Mouse (Mus musculus) limb, embryonic 12.5 days (tissue): ENCODE results near the gene Snd1. TPM values are rescaled to one million over a fixed set of nuclear protein-coding genes. Genes with fewer than 3 reads are reported as not detected.

Source experiments
- ATAC-seq: fragments of 200-750 bp; cut with Nextera tagmentation; 2 replicates; pipeline ENCODE4 v1.8.0; 2017; ENCODE audit warnings: low read depth, moderate TSS enrichment; ENCODE audit not compliant: insufficient number of reproducible peaks, insufficient read depth, low FRiP score, low TSS enrichment
- H3K27ac ChIP-seq: fragments of 300-500 bp; sonication (generic); 2 replicates; pipeline ENCODE4 v1.5.1; 2016; ENCODE audit warnings: mild to moderate bottlenecking, moderate library complexity
- H3K27me3 ChIP-seq: fragments of 300-500 bp; sonication (generic); 2 replicates; pipeline ENCODE4 v1.6.1; 2016; ENCODE audit warnings: mild to moderate bottlenecking, moderate library complexity
- H3K36me3 ChIP-seq: fragments of 300-500 bp; sonication (generic); 2 replicates; pipeline ENCODE4 v1.6.1; 2016; ENCODE audit warnings: mild to moderate bottlenecking, moderate library complexity
- H3K4me1 ChIP-seq: fragments of 300-500 bp; sonication (generic); replicated peaks from 2 replicates; pipeline ENCODE4 v1.6.1; 2016
- H3K4me2 ChIP-seq: fragments of 300-500 bp; sonication (generic); 2 replicates; pipeline ENCODE4 v1.6.1; 2016; ENCODE audit warnings: mild to moderate bottlenecking, moderate library complexity
- H3K4me3 ChIP-seq: fragments of 300-500 bp; sonication (generic); replicated peaks from 2 replicates; pipeline ENCODE4 v1.5.1; 2016; ENCODE audit warnings: mild to moderate bottlenecking
- H3K9ac ChIP-seq: fragments of 300-500 bp; sonication (generic); replicated peaks from 2 replicates; pipeline ENCODE4 v1.6.1; 2016; ENCODE audit warnings: mild to moderate bottlenecking, moderate library complexity
- H3K9me3 ChIP-seq: fragments of 300-500 bp; sonication (generic); 2 replicates; pipeline ENCODE4 v1.6.1; 2016; ENCODE audit warnings: mild to moderate bottlenecking, moderate library complexity
- WGBS: fragments of 180-500 bp; shearing (Covaris S2); methylation state at CpG from one replicate; pipeline ENCODE4 v1.1.7; 2016; 5-methylcytosine and 5-hydroxymethylcytosine counted together
- polyA plus RNA-seq: library from polyadenylated mRNA; unstranded; fragments of >200 nt; fragmentation: Nextera tagmentation; extraction: Ambion mirVana; gene quantifications from 2 replicates; pipeline ENCODE4 v1.2.1, GENCODE M21; 2016

Snd1 gene
- polyA plus RNA-seq, 1 experiment from 2014 or later = 136 TPM

GRCm38 (mm10) chr6:28783082-28783647 lies 308.2 kb downstream of the Snd1 start:
- Histone ChIP-seq H3K4me1 (0 out of 2 replicates have a peak, but pooled peaks cover 4% of the 10 kb centered on the region), H3K36me3 (no peaks in the 10 kb centered on the region), H3K9me3 (no peaks in the 10 kb centered on the region), H3K27me3 (no peaks in the 10 kb centered on the region), H3K9ac (no peak overlapping the region), H3K4me3 (no peak overlapping the region), H3K4me2 (no peak overlapping the region), H3K27ac (no peak overlapping the region)
- 82% methylated on average over 4 of the region's 4 CpGs for WGBS
- ATAC-seq = no peak

GRCm38 (mm10) chr6:28783953-28784352 lies 309.0 kb downstream of the Snd1 start:
- 80% methylated on average over 5 of the region's 5 CpGs for WGBS
- Histone ChIP-seq H3K27me3 (no peaks in the 10 kb centered on the region), H3K4me2 (no peak overlapping the region), H3K9me3 (no peaks in the 10 kb centered on the region), H3K27ac (no peak overlapping the region), H3K36me3 (no peaks in the 10 kb centered on the region), H3K4me3 (no peak overlapping the region), H3K9ac (no peak overlapping the region), H3K4me1 (0 out of 2 replicates have a peak, but pooled peaks cover 6% of the 10 kb centered on the region)
- ATAC-seq = no peak

GRCm38 (mm10) chr6:28785770-28786169 lies 310.8 kb downstream of the Snd1 start:
- no peak overlapping the region for H3K9ac ChIP-seq
- no peaks in the 10 kb centered on the region for H3K9me3 ChIP-seq
- ATAC-seq = no peak
- 0 out of 2 replicates have a peak, but pooled peaks cover 7% of the 10 kb centered on the region for H3K4me1 ChIP-seq
- WGBS = 88% methylated on average over 8 of the region's 8 CpGs
- H3K27ac ChIP-seq = no peak overlapping the region
- H3K27me3 ChIP-seq = no peaks in the 10 kb centered on the region
- no peak overlapping the region for H3K4me3 ChIP-seq
- no peak overlapping the region for H3K4me2 ChIP-seq
- H3K36me3 ChIP-seq = no peaks in the 10 kb centered on the region

GRCm38 (mm10) chr6:28787133-28787532 lies 312.2 kb downstream of the Snd1 start:
- Histone ChIP-seq H3K9me3 (no peaks in the 10 kb centered on the region), H3K4me2 (no peak overlapping the region), H3K36me3 (no peaks in the 10 kb centered on the region), H3K27me3 (no peaks in the 10 kb centered on the region), H3K4me3 (no peak overlapping the region), H3K27ac (no peak overlapping the region), H3K9ac (no peak overlapping the region), H3K4me1 (0 out of 2 replicates have a peak, but pooled peaks cover 7% of the 10 kb centered on the region)
- ATAC-seq = no peak
- 63% methylated on average over 6 of the region's 6 CpGs for WGBS

- ATAC-seq = no peak
- H3K4me1 ChIP-seq = 0 out of 2 replicates have a peak, but pooled peaks cover 7% of the 10 kb centered on the region
- H3K9me3 ChIP-seq = no peaks in the 10 kb centered on the region
- no peak overlapping the region for H3K27ac ChIP-seq
- H3K4me2 ChIP-seq = no peak overlapping the region
- whole genome bisulfite sequencing = 57% methylated on average over 4 of the region's 4 CpGs
- H3K36me3 ChIP-seq = no peaks in the 10 kb centered on the region
- H3K4me3 ChIP-seq = no peak overlapping the region
- no peaks in the 10 kb centered on the region for H3K27me3 ChIP-seq
- H3K9ac ChIP-seq = no peak overlapping the region
Measured at GRCm38 (mm10) chr6:28789685-28790084, 314.7 kb downstream of the Snd1 start.

- Histone ChIP-seq H3K27ac (no peak overlapping the region), H3K27me3 (no peaks in the 10 kb centered on the region), H3K9ac (no peak overlapping the region), H3K36me3 (peaks cover 7% of the 10 kb centered on the region), H3K4me3 (no peak overlapping the region), H3K4me2 (no peak overlapping the region), H3K9me3 (no peaks in the 10 kb centered on the region), H3K4me1 (0 out of 2 replicates have a peak, but pooled peaks cover 3% of the 10 kb centered on the region)
- no peak for ATAC-seq
- 78% methylated on average over 3 of the region's 3 CpGs for WGBS
Measured at GRCm38 (mm10) chr6:28791183-28791582, 316.2 kb downstream of the Snd1 start.

- Histone ChIP-seq H3K4me3 (no peak overlapping the region), H3K27ac (no peak overlapping the region), H3K27me3 (no peaks in the 10 kb centered on the region), H3K36me3 (peaks cover 13% of the 10 kb centered on the region), H3K4me2 (no peak overlapping the region), H3K4me1 (0 out of 2 replicates have a peak, but pooled peaks cover 3% of the 10 kb centered on the region), H3K9me3 (no peaks in the 10 kb centered on the region), H3K9ac (no peak overlapping the region)
- ATAC-seq = no peak
- 86% methylated on average over 3 of the region's 3 CpGs for WGBS
Measured at GRCm38 (mm10) chr6:28791809-28792208, 316.9 kb downstream of the Snd1 start.

- H3K36me3 ChIP-seq = peaks cover 17% of the 10 kb centered on the region
- 43% methylated on average over 9 of the region's 9 CpGs for WGBS
- no peak overlapping the region for H3K4me3 ChIP-seq
- no peak overlapping the region for H3K27ac ChIP-seq
- no peak overlapping the region for H3K9ac ChIP-seq
- no peaks in the 10 kb centered on the region for H3K27me3 ChIP-seq
- ATAC-seq = no peak
- H3K4me1 ChIP-seq = no peaks in the 10 kb centered on the region
- H3K4me2 ChIP-seq = no peak overlapping the region
- no peaks in the 10 kb centered on the region for H3K9me3 ChIP-seq
Measured at GRCm38 (mm10) chr6:28795380-28795779, 320.4 kb downstream of the Snd1 start.

- no peaks in the 10 kb centered on the region for H3K4me1 ChIP-seq
- H3K36me3 ChIP-seq = peaks cover 17% of the 10 kb centered on the region
- 87% methylated on average over 16 of the region's 16 CpGs for WGBS
- no peak overlapping the region for H3K4me3 ChIP-seq
- H3K27me3 ChIP-seq = no peaks in the 10 kb centered on the region
- no peak overlapping the region for H3K9ac ChIP-seq
- no peak overlapping the region for H3K4me2 ChIP-seq
- ATAC-seq = no peak
- H3K9me3 ChIP-seq = no peaks in the 10 kb centered on the region
- H3K27ac ChIP-seq = no peak overlapping the region
Measured at GRCm38 (mm10) chr6:28795792-28796515, 321.0 kb downstream of the Snd1 start.

GRCm38 (mm10) chr6:28799818-28800217 lies 324.9 kb downstream of the Snd1 start:
- no peak for ATAC-seq
- H3K4me1 ChIP-seq = no peaks in the 10 kb centered on the region
- H3K4me3 ChIP-seq = no peak overlapping the region
- H3K27ac ChIP-seq = no peak overlapping the region
- H3K9ac ChIP-seq = no peak overlapping the region
- WGBS = 83% methylated on average over 2 of the region's 2 CpGs
- no peak overlapping the region for H3K4me2 ChIP-seq
- H3K27me3 ChIP-seq = no peaks in the 10 kb centered on the region
- no peaks in the 10 kb centered on the region for H3K9me3 ChIP-seq
- peaks cover 19% of the 10 kb centered on the region for H3K36me3 ChIP-seq

GRCm38 (mm10) chr6:28800976-28801375 lies 326.0 kb downstream of the Snd1 start:
- Histone ChIP-seq H3K4me2 (no peak overlapping the region), H3K4me3 (no peak overlapping the region), H3K4me1 (no peaks in the 10 kb centered on the region), H3K27ac (no peak overlapping the region), H3K27me3 (no peaks in the 10 kb centered on the region), H3K9ac (no peak overlapping the region), H3K36me3 (peaks cover 18% of the 10 kb centered on the region), H3K9me3 (no peaks in the 10 kb centered on the region)
- no peak for ATAC-seq
- WGBS = 91% methylated on average over 3 of the region's 3 CpGs
